Mouse (Mus musculus) cerebellum, postnatal 25 days (tissue): ENCODE data around the gene Arfgap3.
A peak's percentile ranks its signal among the peaks of the same experiment; 100 is the strongest.
"Not testable (repeated sequence)": the region's sequence is repeated elsewhere in the genome, so short reads cannot be mapped to it uniquely, and the experiment has no call there.

Experiments
- DNase-seq, 2 experiments: peaks; one replicate each; pipeline ENCODE4 v3.0.0; 2021; ENCODE audit warnings: mixed read lengths in 2 of 2

The Arfgap3 gene

GRCm38 (mm10) chr15:83293706-83294645, 56.1 kb downstream of the Arfgap3 start:
- no peak for DNase-seq

- DNase-seq = no peak
These were observed 56.9 kb downstream of the Arfgap3 start for GRCm38 (mm10) chr15:83293144-83293543.

- no peak for DNase-seq
These were observed 57.6 kb downstream of the Arfgap3 start for GRCm38 (mm10) chr15:83292261-83293056.

GRCm38 (mm10) chr15:83290899-83291298, 59.1 kb downstream of the Arfgap3 start:
- DNase-seq = no peak

GRCm38 (mm10) chr15:83284828-83285227, 65.2 kb downstream of the Arfgap3 start:
- DNase-seq = no peak

GRCm38 (mm10) chr15:83282397-83282796, 67.7 kb downstream of the Arfgap3 start:
- no peak for DNase-seq

- no peak for DNase-seq
These were observed 68.7 kb downstream of the Arfgap3 start for GRCm38 (mm10) chr15:83281303-83281702.

GRCm38 (mm10) chr15:83278579-83278978, 71.5 kb downstream of the Arfgap3 start:
- no peak for DNase-seq

- peak; percentile 64 to 77 for DNase-seq
These were observed 72.6 kb downstream of the Arfgap3 start for GRCm38 (mm10) chr15:83277451-83277850.

- DNase-seq = not testable (repeated sequence)
These were observed 75.8 kb downstream of the Arfgap3 start for GRCm38 (mm10) chr15:83274237-83274636.

GRCm38 (mm10) chr15:83273017-83273416, 77.0 kb downstream of the Arfgap3 start:
- no peak for DNase-seq

GRCm38 (mm10) chr15:83271221-83271620, 78.8 kb downstream of the Arfgap3 start:
- DNase-seq = not testable (repeated sequence)

- not testable (repeated sequence) for DNase-seq
These were observed 80.1 kb downstream of the Arfgap3 start for GRCm38 (mm10) chr15:83269985-83270384.

GRCm38 (mm10) chr15:83268428-83268827, 81.6 kb downstream of the Arfgap3 start:
- DNase-seq = peak in 1 of 2 experiments; percentile 23

- no peak for DNase-seq
These were observed 84.8 kb downstream of the Arfgap3 start for GRCm38 (mm10) chr15:83265269-83265668.

GRCm38 (mm10) chr15:83263405-83263804, 86.6 kb downstream of the Arfgap3 start:
- no peak for DNase-seq

- DNase-seq = peak in 1 of 2 experiments; percentile 15
These were observed 92.1 kb downstream of the Arfgap3 start for GRCm38 (mm10) chr15:83257906-83258305.

GRCm38 (mm10) chr15:83256491-83256890, 93.6 kb downstream of the Arfgap3 start:
- no peak for DNase-seq

GRCm38 (mm10) chr15:83255944-83256343, 94.1 kb downstream of the Arfgap3 start:
- DNase-seq = no peak

- no peak for DNase-seq
These were observed 94.8 kb downstream of the Arfgap3 start for GRCm38 (mm10) chr15:83255191-83255782.

- no peak for DNase-seq
These were observed 95.5 kb downstream of the Arfgap3 start for GRCm38 (mm10) chr15:83254372-83255070.

GRCm38 (mm10) chr15:83252060-83252459, 98.0 kb downstream of the Arfgap3 start:
- DNase-seq = peak in 1 of 2 experiments; percentile 34
